Mouse (Mus musculus): ENCODE measurements around the gene Tecpr2. TPM values are rescaled to one million over a fixed set of nuclear protein-coding genes. Genes with fewer than 3 reads are reported as not detected.

The Tecpr2 gene
- polyA plus RNA-seq, 2 experiments, result 1.1 to 2.3 TPM

- Histone ChIP-seq H3K9me3 (ENCODE audit: control insufficient read depth, low read length) (no peaks in the 10 kb centered on the region), H3K27me3 (ENCODE audit: control insufficient read depth, insufficient read depth, low read length) (no peaks in the 10 kb centered on the region), H3K4me3 (ENCODE audit: insufficient read depth in 1 of 2, low read depth in 2 of 2, low read length in 2 of 2) (no peak overlapping the region), H3K36me3 (replicated peaks; ENCODE audit: control insufficient read depth, insufficient read depth, low read depth) (no peaks in the 10 kb centered on the region), H3K27ac (no peak overlapping the region), H3K9ac (replicated peaks) (no peak overlapping the region), H3K4me2 (ENCODE audit: low read depth) (no peak overlapping the region), H3K4me1 (replicated peaks; ENCODE audit: control insufficient read depth in 2 of 2, insufficient read depth in 2 of 2, low read length in 1 of 2) (peaks cover 0 to 7% of the 10 kb centered on the region in 2 experiments; a peak in 1 of 4 replicates)
- no peak for DNase-seq (ENCODE audit: low read depth in 3 of 3, low spot score in 3 of 3)
- WGBS (ENCODE audit: insufficient replicate concordance), result 86% methylated on average over 6 of the region's 6 CpGs
- ATAC-seq (ENCODE audit: insufficient read depth), result no peak
- no peak for TF ChIP-seq EP300 (IDR thresholded peaks at IDR 0.05; ENCODE audit: low read depth)
- TF ChIP-seq CTCF (IDR thresholded peaks at IDR 0.05; ENCODE audit: low read depth), result no peak
Observed at GRCm38 (mm10) chr12:110864008-110864407, 25.1 kb upstream of the Tecpr2 start.

GRCm38 (mm10) chr12:110865571-110865970 is 23.5 kb upstream of the Tecpr2 start:
- H3K36me3 ChIP-seq (replicated peaks; ENCODE audit: control insufficient read depth, insufficient read depth, low read depth), result no peaks in the 10 kb centered on the region
- 67% methylated on average over 5 of the region's 6 CpGs for WGBS (ENCODE audit: insufficient replicate concordance)
- H3K9me3 ChIP-seq (ENCODE audit: control insufficient read depth, low read length), result no peaks in the 10 kb centered on the region
- TF ChIP-seq CTCF (IDR thresholded peaks at IDR 0.05; ENCODE audit: low read depth) (no peak), EP300 (IDR thresholded peaks at IDR 0.05; ENCODE audit: low read depth) (no peak)
- H3K4me1 ChIP-seq (replicated peaks; ENCODE audit: control insufficient read depth in 2 of 2, insufficient read depth in 2 of 2, low read length in 1 of 2), result peaks cover 12 to 18% of the 10 kb centered on the region in 2 experiments
- 0 out of 2 replicates have a peak, but pooled peaks have one; percentile 16 for ATAC-seq (ENCODE audit: insufficient read depth)
- DNase-seq (ENCODE audit: low read depth in 3 of 3, low spot score in 3 of 3), result no peak
- no peak overlapping the region for H3K4me3 ChIP-seq (ENCODE audit: insufficient read depth in 1 of 2, low read depth in 2 of 2, low read length in 2 of 2)
- no peak overlapping the region for H3K9ac ChIP-seq (replicated peaks)
- H3K27me3 ChIP-seq (ENCODE audit: control insufficient read depth, insufficient read depth, low read length), result no peaks in the 10 kb centered on the region
- H3K27ac ChIP-seq, result no peak overlapping the region
- H3K4me2 ChIP-seq (ENCODE audit: low read depth), result no peak overlapping the region

DNA sequence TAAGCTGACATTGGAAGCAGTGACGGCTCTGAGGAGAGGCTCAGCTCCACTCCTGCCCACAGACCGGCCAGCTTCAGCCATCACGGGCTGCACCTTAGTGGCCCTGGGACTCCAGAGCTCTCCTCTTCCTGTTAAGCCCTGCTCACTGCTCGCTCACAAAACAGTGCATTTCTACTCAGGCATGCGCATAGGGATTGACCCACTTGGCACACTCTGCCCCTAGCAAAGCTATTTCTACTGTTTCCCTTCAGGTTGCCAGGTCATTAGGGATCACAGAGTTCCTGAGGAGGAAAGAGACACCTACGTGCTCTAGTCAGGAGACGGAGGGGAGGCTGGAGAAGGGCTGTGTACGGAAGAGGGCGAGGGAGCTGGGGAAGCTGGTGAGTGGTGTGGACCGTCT is 23.1 kb upstream of the Tecpr2 start:
- H3K27ac ChIP-seq, result no peak overlapping the region
- no peaks in the 10 kb centered on the region for H3K9me3 ChIP-seq (ENCODE audit: control insufficient read depth, low read length)
- 77% methylated on average over 10 of the region's 10 CpGs for WGBS (ENCODE audit: insufficient replicate concordance)
- TF ChIP-seq CTCF (IDR thresholded peaks at IDR 0.05; ENCODE audit: low read depth) (no peak), EP300 (IDR thresholded peaks at IDR 0.05; ENCODE audit: low read depth) (no peak)
- no peak for DNase-seq (ENCODE audit: low read depth in 3 of 3, low spot score in 3 of 3)
- ATAC-seq (ENCODE audit: insufficient read depth), result no peak
- no peaks in the 10 kb centered on the region for H3K27me3 ChIP-seq (ENCODE audit: control insufficient read depth, insufficient read depth, low read length)
- no peak overlapping the region for H3K9ac ChIP-seq (replicated peaks)
- H3K36me3 ChIP-seq (replicated peaks; ENCODE audit: control insufficient read depth, insufficient read depth, low read depth), result no peaks in the 10 kb centered on the region
- H3K4me1 ChIP-seq (replicated peaks; ENCODE audit: control insufficient read depth in 2 of 2, insufficient read depth in 2 of 2, low read length in 1 of 2), result peaks cover 13 to 22% of the 10 kb centered on the region in 2 experiments
- H3K4me2 ChIP-seq (ENCODE audit: low read depth), result no peak overlapping the region
- H3K4me3 ChIP-seq (ENCODE audit: insufficient read depth in 1 of 2, low read depth in 2 of 2, low read length in 2 of 2), result no peak overlapping the region

DNA sequence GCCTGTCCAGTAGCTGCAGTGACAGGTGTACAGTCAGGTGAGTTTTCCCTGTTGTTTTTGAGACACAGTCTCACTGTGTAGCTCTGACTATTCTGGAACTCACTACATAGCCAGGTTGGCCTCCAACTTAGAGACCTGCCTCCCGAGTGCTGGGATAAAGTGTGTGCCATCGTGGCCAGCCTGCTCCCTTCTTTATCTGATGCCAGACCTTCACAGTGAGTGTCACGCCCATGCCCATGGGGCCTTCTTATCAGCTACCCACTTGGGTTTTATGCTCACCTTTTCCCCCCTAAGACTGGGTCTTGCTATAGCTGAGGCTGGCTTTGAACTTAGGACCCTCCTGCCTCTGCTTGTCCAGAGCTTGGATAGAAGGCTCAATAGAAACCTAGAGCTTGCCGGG is 19.0 kb upstream of the Tecpr2 start:
- Histone ChIP-seq H3K4me3 (ENCODE audit: insufficient read depth in 1 of 2, low read depth in 2 of 2, low read length in 2 of 2) (no peak overlapping the region), H3K36me3 (replicated peaks; ENCODE audit: control insufficient read depth, insufficient read depth, low read depth) (peaks cover under 1% of the 10 kb centered on the region), H3K4me2 (ENCODE audit: low read depth) (peak overlapping the region; percentile 49), H3K27me3 (ENCODE audit: control insufficient read depth, insufficient read depth, low read length) (no peaks in the 10 kb centered on the region), H3K9ac (replicated peaks) (peak overlapping the region; percentile 35), H3K27ac (peak overlapping the region; percentile 42), H3K9me3 (ENCODE audit: control insufficient read depth, low read length) (no peaks in the 10 kb centered on the region), H3K4me1 (replicated peaks; ENCODE audit: control insufficient read depth in 2 of 2, insufficient read depth in 2 of 2, low read length in 1 of 2) (peaks cover 13 to 20% of the 10 kb centered on the region in 2 experiments)
- ATAC-seq (ENCODE audit: insufficient read depth) (peak; percentile 70), DNase-seq (ENCODE audit: low read depth in 3 of 3, low spot score in 3 of 3) (no peak)
- TF ChIP-seq CTCF (IDR thresholded peaks at IDR 0.05; ENCODE audit: low read depth), result no peak
- TF ChIP-seq EP300 (IDR thresholded peaks at IDR 0.05; ENCODE audit: low read depth), result peak; percentile 32; the same call in 1 of the 2 replicates
- WGBS (ENCODE audit: insufficient replicate concordance), result 23% methylated on average over 4 of the region's 4 CpGs

DNA sequence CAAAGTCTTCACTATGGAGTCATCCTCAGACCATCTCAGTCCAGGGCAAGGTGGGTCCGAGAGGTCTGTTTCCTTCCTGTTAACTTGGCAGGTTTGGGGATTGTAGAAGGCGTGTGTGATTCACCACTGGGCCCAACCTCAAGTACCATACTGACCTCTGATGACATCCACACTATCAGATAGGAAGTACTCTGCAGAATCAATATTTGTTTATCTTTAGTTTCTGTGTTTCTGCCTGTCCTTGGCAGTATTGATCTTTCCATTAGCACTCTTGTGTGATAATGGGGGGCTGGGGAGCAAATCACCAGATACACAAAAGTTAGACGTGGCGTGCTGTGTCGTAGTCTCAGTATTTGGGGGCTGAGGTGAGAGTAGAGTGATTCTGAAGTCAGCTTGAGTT is 17.8 kb upstream of the Tecpr2 start:
- WGBS (ENCODE audit: insufficient replicate concordance), result 79% methylated on average over 5 of the region's 5 CpGs
- no peak for TF ChIP-seq CTCF (IDR thresholded peaks at IDR 0.05; ENCODE audit: low read depth)
- TF ChIP-seq EP300 (IDR thresholded peaks at IDR 0.05; ENCODE audit: low read depth), result no peak
- Histone ChIP-seq H3K27me3 (ENCODE audit: control insufficient read depth, insufficient read depth, low read length) (no peaks in the 10 kb centered on the region), H3K36me3 (replicated peaks; ENCODE audit: control insufficient read depth, insufficient read depth, low read depth) (peaks cover 9% of the 10 kb centered on the region), H3K9ac (replicated peaks) (no peak overlapping the region), H3K4me2 (ENCODE audit: low read depth) (no peak overlapping the region), H3K27ac (no peak overlapping the region), H3K9me3 (ENCODE audit: control insufficient read depth, low read length) (no peaks in the 10 kb centered on the region), H3K4me3 (ENCODE audit: insufficient read depth in 1 of 2, low read depth in 2 of 2, low read length in 2 of 2) (no peak overlapping the region), H3K4me1 (replicated peaks; ENCODE audit: control insufficient read depth in 2 of 2, insufficient read depth in 2 of 2, low read length in 1 of 2) (peaks cover 13 to 19% of the 10 kb centered on the region in 2 experiments)
- DNase-seq (ENCODE audit: low read depth in 3 of 3, low spot score in 3 of 3) (no peak), ATAC-seq (ENCODE audit: insufficient read depth) (no peak)
